Mouse (Mus musculus) heart, embryonic 13.5 days (tissue): ENCODE measurements around the gene Zfp367. TPM values are rescaled to one million over a fixed set of nuclear protein-coding genes. Genes with fewer than 3 reads are reported as not detected.

Experiments used
- ATAC-seq: fragments of 200-750 bp; cut with Nextera tagmentation; 2 replicates; pipeline ENCODE4 v1.8.0; 2017; ENCODE audit warnings: moderate TSS enrichment; ENCODE audit not compliant: insufficient number of reproducible peaks, low FRiP score, low TSS enrichment; ENCODE audit errors: extremely low read depth
- H3K27ac ChIP-seq: fragments of 300-500 bp; sonication (generic); replicated peaks from 2 replicates; pipeline ENCODE4 v1.5.1; 2015; ENCODE audit warnings: moderate library complexity, mild to moderate bottlenecking, inconsistent platforms
- H3K27me3 ChIP-seq: fragments of 300-500 bp; sonication (generic); replicated peaks from 2 replicates; pipeline ENCODE4 v1.6.1; 2015; ENCODE audit warnings: mild to moderate bottlenecking, inconsistent platforms
- H3K36me3 ChIP-seq: fragments of 300-500 bp; sonication (generic); 2 replicates; pipeline ENCODE4 v1.6.1; 2015; ENCODE audit warnings: mild to moderate bottlenecking, inconsistent platforms
- H3K4me1 ChIP-seq: fragments of 300-500 bp; sonication (generic); 2 replicates; pipeline ENCODE4 v1.6.1; 2015; ENCODE audit warnings: inconsistent platforms
- H3K4me2 ChIP-seq: fragments of 300-500 bp; sonication (generic); 2 replicates; pipeline ENCODE4 v1.6.1; 2015; ENCODE audit warnings: inconsistent platforms, mild to moderate bottlenecking, moderate library complexity
- H3K4me3 ChIP-seq: fragments of 300-500 bp; sonication (generic); 2 replicates; pipeline ENCODE4 v1.5.1; 2015; ENCODE audit warnings: moderate library complexity, mild to moderate bottlenecking, inconsistent platforms
- H3K9ac ChIP-seq: fragments of 300-500 bp; sonication (generic); 2 replicates; pipeline ENCODE4 v1.6.1; 2015; ENCODE audit warnings: inconsistent platforms, mild to moderate bottlenecking, moderate library complexity
- H3K9me3 ChIP-seq: fragments of 300-500 bp; sonication (generic); 2 replicates; pipeline ENCODE4 v1.6.1; 2016; ENCODE audit warnings: inconsistent platforms
- WGBS: fragments of 180-500 bp; shearing (Covaris S2); methylation state at CpG from one replicate; pipeline ENCODE4 v1.1.7; 2015; ENCODE audit warnings: mixed read lengths; 5-methylcytosine and 5-hydroxymethylcytosine counted together
- polyA plus RNA-seq: library from polyadenylated mRNA; unstranded; fragments of >200 nt; fragmentation: Nextera tagmentation; extraction: Ambion mirVana; gene quantifications from 2 replicates; pipeline ENCODE4 v1.2.1, GENCODE M21; 2015

Zfp367 gene
- 20.9 and 21.9 TPM in 2 replicates for polyA plus RNA-seq

GRCm38 (mm10) chr13:64153083-64153682, at the start of gene Zfp367:
TSS of gene Zfp367 (minus strand) at chr13:64153202.
- Histone ChIP-seq H3K9me3 (no peaks in the 10 kb centered on the region), H3K4me1 (peaks cover 53% of the 10 kb centered on the region), H3K4me3 (peak within 1 kb of the TSS; percentile 94), H3K27me3 (no peaks in the 10 kb centered on the region), H3K9ac (peak within 1 kb of the TSS; percentile 91), H3K36me3 (no peaks in the 10 kb centered on the region), H3K27ac (peak within 1 kb of the TSS; percentile 96), H3K4me2 (peak within 1 kb of the TSS; percentile 95)
- WGBS: under 1% methylated on average over 56 of the region's 56 CpGs
- ATAC-seq: peak; percentile 89

- no peak for ATAC-seq
- H3K4me3 ChIP-seq: no peak overlapping the region
- H3K9ac ChIP-seq: no peak overlapping the region
- no peaks in the 10 kb centered on the region for H3K9me3 ChIP-seq
- no peak overlapping the region for H3K4me2 ChIP-seq
- 68% methylated on average over 4 of the region's 4 CpGs for whole genome bisulfite sequencing
- peaks cover 37% of the 10 kb centered on the region for H3K36me3 ChIP-seq
- no peaks in the 10 kb centered on the region for H3K27me3 ChIP-seq
- peaks cover 7% of the 10 kb centered on the region for H3K4me1 ChIP-seq
- no peak overlapping the region for H3K27ac ChIP-seq
These were observed 47.9 kb upstream of the Zfp367 start for GRCm38 (mm10) chr13:64200911-64201310.

GRCm38 (mm10) chr13:64198310-64198709, 45.3 kb upstream of the Zfp367 start:
- no peaks in the 10 kb centered on the region for H3K9me3 ChIP-seq
- ATAC-seq: no peak
- no peak overlapping the region for H3K9ac ChIP-seq
- no peak overlapping the region for H3K4me2 ChIP-seq
- no peaks in the 10 kb centered on the region for H3K27me3 ChIP-seq
- H3K27ac ChIP-seq: no peak overlapping the region
- H3K4me1 ChIP-seq: no peaks in the 10 kb centered on the region
- H3K36me3 ChIP-seq: peaks cover 44% of the 10 kb centered on the region
- 91% methylated on average over 4 of the region's 4 CpGs for WGBS
- H3K4me3 ChIP-seq: no peak overlapping the region

GRCm38 (mm10) chr13:64197899-64198298, 44.9 kb upstream of the Zfp367 start:
- no peak overlapping the region for H3K4me3 ChIP-seq

GRCm38 (mm10) chr13:64187065-64187464, 34.1 kb upstream of the Zfp367 start:
- H3K27ac ChIP-seq: peak overlapping the region; percentile 73
- H3K9ac ChIP-seq: no peak overlapping the region

More at GRCm38 (mm10) chr13:64197899-64198298, 44.9 kb upstream of the Zfp367 start:
- 86% methylated on average over 6 of the region's 6 CpGs for WGBS
- H3K4me1 ChIP-seq: no peaks in the 10 kb centered on the region
- H3K9ac ChIP-seq: no peak overlapping the region
- H3K27me3 ChIP-seq: no peaks in the 10 kb centered on the region
- H3K4me2 ChIP-seq: no peak overlapping the region
- H3K9me3 ChIP-seq: no peaks in the 10 kb centered on the region
- no peak overlapping the region for H3K27ac ChIP-seq
- peaks cover 44% of the 10 kb centered on the region for H3K36me3 ChIP-seq
- ATAC-seq: no peak

GRCm38 (mm10) chr13:64186516-64186915, 33.5 kb upstream of the Zfp367 start:
- ATAC-seq: no peak
- Histone ChIP-seq H3K4me3 (no peak overlapping the region), H3K36me3 (peaks cover 56% of the 10 kb centered on the region), H3K27ac (peak overlapping the region; percentile 73), H3K4me2 (no peak overlapping the region), H3K4me1 (peaks cover 25% of the 10 kb centered on the region), H3K27me3 (no peaks in the 10 kb centered on the region), H3K9ac (no peak overlapping the region), H3K9me3 (no peaks in the 10 kb centered on the region)
- WGBS: 88% methylated on average over 4 of the region's 4 CpGs

More at GRCm38 (mm10) chr13:64187065-64187464, 34.1 kb upstream of the Zfp367 start:
- no peak overlapping the region for H3K4me3 ChIP-seq
- H3K9me3 ChIP-seq: no peaks in the 10 kb centered on the region
- H3K27me3 ChIP-seq: no peaks in the 10 kb centered on the region
- ATAC-seq: no peak; the same call in 1 of the 2 replicates
- H3K36me3 ChIP-seq: peaks cover 56% of the 10 kb centered on the region
- H3K4me1 ChIP-seq: peaks cover 25% of the 10 kb centered on the region
- no peak overlapping the region for H3K4me2 ChIP-seq

- H3K27ac ChIP-seq: no peak overlapping the region
- ATAC-seq: no peak
- H3K9ac ChIP-seq: no peak overlapping the region
- H3K36me3 ChIP-seq: peaks cover 65% of the 10 kb centered on the region
- 92% methylated on average over 9 of the region's 9 CpGs for WGBS
- H3K4me1 ChIP-seq: peaks cover 25% of the 10 kb centered on the region
- no peak overlapping the region for H3K4me2 ChIP-seq
- no peak overlapping the region for H3K4me3 ChIP-seq
- H3K27me3 ChIP-seq: no peaks in the 10 kb centered on the region
- no peaks in the 10 kb centered on the region for H3K9me3 ChIP-seq
These were observed 32.6 kb upstream of the Zfp367 start for GRCm38 (mm10) chr13:64185586-64185985.

- no peak overlapping the region for H3K9ac ChIP-seq
- H3K9me3 ChIP-seq: 0 out of 2 replicates have a peak, but pooled peaks cover 3% of the 10 kb centered on the region
- 69% methylated on average over 7 of the region's 7 CpGs for WGBS
- peaks cover 25% of the 10 kb centered on the region for H3K4me1 ChIP-seq
- H3K27ac ChIP-seq: no peak overlapping the region
- H3K36me3 ChIP-seq: peaks cover 69% of the 10 kb centered on the region
- H3K4me2 ChIP-seq: no peak overlapping the region
- no peak for ATAC-seq
- H3K4me3 ChIP-seq: no peak overlapping the region
- H3K27me3 ChIP-seq: no peaks in the 10 kb centered on the region
These were observed 32.2 kb upstream of the Zfp367 start for GRCm38 (mm10) chr13:64185176-64185575.

- Histone ChIP-seq H3K4me1 (peaks cover 25% of the 10 kb centered on the region), H3K4me2 (no peak overlapping the region), H3K9ac (no peak overlapping the region), H3K27ac (no peak overlapping the region), H3K4me3 (no peak overlapping the region), H3K9me3 (0 out of 2 replicates have a peak, but pooled peaks cover 4% of the 10 kb centered on the region), H3K36me3 (peaks cover 75% of the 10 kb centered on the region), H3K27me3 (no peaks in the 10 kb centered on the region)
- no peak for ATAC-seq
- 68% methylated on average over 10 of the region's 10 CpGs for WGBS
These were observed 31.4 kb upstream of the Zfp367 start for GRCm38 (mm10) chr13:64184361-64184760.

GRCm38 (mm10) chr13:64183583-64183982, 30.6 kb upstream of the Zfp367 start:
- ATAC-seq: no peak
- Histone ChIP-seq H3K9me3 (0 out of 2 replicates have a peak, but pooled peaks cover 4% of the 10 kb centered on the region), H3K27me3 (no peaks in the 10 kb centered on the region), H3K36me3 (peaks cover 75% of the 10 kb centered on the region), H3K4me2 (no peak overlapping the region), H3K4me3 (no peak overlapping the region), H3K27ac (no peak overlapping the region), H3K4me1 (peaks cover 19% of the 10 kb centered on the region), H3K9ac (no peak overlapping the region)
- 77% methylated on average over 4 of the region's 4 CpGs for WGBS

GRCm38 (mm10) chr13:64182091-64182490, 29.1 kb upstream of the Zfp367 start:
- Histone ChIP-seq H3K4me2 (no peak overlapping the region), H3K9me3 (0 out of 2 replicates have a peak, but pooled peaks cover 4% of the 10 kb centered on the region), H3K36me3 (peaks cover 90% of the 10 kb centered on the region), H3K9ac (no peak overlapping the region), H3K4me1 (peaks cover 19% of the 10 kb centered on the region), H3K27ac (no peak overlapping the region), H3K4me3 (no peak overlapping the region), H3K27me3 (no peaks in the 10 kb centered on the region)
- ATAC-seq: no peak
- 77% methylated on average over 2 of the region's 2 CpGs for WGBS

GRCm38 (mm10) chr13:64180888-64181287, 27.9 kb upstream of the Zfp367 start:
- H3K9ac ChIP-seq: no peak overlapping the region
- peaks cover 94% of the 10 kb centered on the region for H3K36me3 ChIP-seq
- 81% methylated on average over 3 of the region's 3 CpGs for WGBS
- H3K27ac ChIP-seq: no peak overlapping the region
- no peak overlapping the region for H3K4me2 ChIP-seq
- H3K9me3 ChIP-seq: 0 out of 2 replicates have a peak, but pooled peaks cover 4% of the 10 kb centered on the region
- H3K4me1 ChIP-seq: peaks cover 12% of the 10 kb centered on the region
- ATAC-seq: no peak
- H3K27me3 ChIP-seq: no peaks in the 10 kb centered on the region
- H3K4me3 ChIP-seq: no peak overlapping the region
